Mouse (Mus musculus) liver, postnatal 0 days (tissue): ENCODE data around the gene Slc36a1.

ENCODE experiments used
- CTCF ChIP-seq: sonication (generic); IDR thresholded peaks from 2 replicates; pipeline ENCODE4 v1.5.1; 2016; ENCODE audit warnings: antibody characterized with exemption, low read depth
- EP300 ChIP-seq: IDR thresholded peaks from 2 replicates; pipeline ENCODE4 v1.6.1; 2016; ENCODE audit warnings: antibody characterized with exemption, low read depth, mild to moderate bottlenecking

- TF ChIP-seq CTCF (no peak), EP300 (no peak)
Observed at GRCm38 (mm10) chr11:55165748-55166147, 38.4 kb upstream of the Slc36a1 start.
